Mouse (Mus musculus) E14TG2a.4 (cell line): Measurements from ENCODE around the gene Ccdc88b.
A peak's percentile ranks its signal among the peaks of the same experiment; 100 is the strongest.

Experiments
- H3K27me3 ChIP-seq: 2 replicates; pipeline ENCODE4 v1.6.1; 2014; ENCODE audit warnings: low read length, control low read depth; ENCODE audit not compliant: insufficient read depth
- H3K36me3 ChIP-seq: 2 replicates; pipeline ENCODE4 v1.6.1; 2014; ENCODE audit warnings: low read length, control low read depth; ENCODE audit not compliant: insufficient read depth
- H3K4me1 ChIP-seq: replicated peaks from 2 replicates; pipeline ENCODE4 v1.6.1; 2014; ENCODE audit warnings: low read depth, low read length, control low read depth
- H3K4me3 ChIP-seq: replicated peaks from 2 replicates; pipeline ENCODE4 v1.5.1; 2014; ENCODE audit warnings: mild to moderate bottlenecking, low read length
- H3K9me3 ChIP-seq: 2 replicates; pipeline ENCODE4 v1.6.1; 2014; ENCODE audit warnings: low read length, control low read depth
- CTCF ChIP-seq: conservative IDR thresholded peaks from 2 replicates; pipeline ENCODE4 v1.5.1; 2014; ENCODE audit warnings: low read length
- NANOG ChIP-seq: IDR thresholded peaks from 2 replicates; pipeline ENCODE4 v1.6.1; 2014; ENCODE audit warnings: borderline replicate concordance, low read length, mixed read lengths
- POU5F1 ChIP-seq: IDR thresholded peaks from 2 replicates; pipeline ENCODE4 v1.6.1; 2014; ENCODE audit warnings: low read length, borderline replicate concordance

Gene Ccdc88b

GRCm38 (mm10) chr19:6840475-6841291 lies 17.3 kb downstream of the Ccdc88b start, which contains the start of gene Rps6ka4:
Gene Rps6ka4, minus strand, starts transcription at chr19:6840636.
- H3K27me3 ChIP-seq = peaks cover 96% of the 10 kb centered on the region
- TF ChIP-seq POU5F1 = no peak
- no peak for TF ChIP-seq NANOG
- no peak for TF ChIP-seq CTCF
- no peaks in the 10 kb centered on the region for H3K9me3 ChIP-seq
- H3K4me1 ChIP-seq = peaks cover 28% of the 10 kb centered on the region
- peaks cover 32% of the 10 kb centered on the region for H3K36me3 ChIP-seq
- peak within 1 kb of the TSS; percentile 79 for H3K4me3 ChIP-seq

DNA sequence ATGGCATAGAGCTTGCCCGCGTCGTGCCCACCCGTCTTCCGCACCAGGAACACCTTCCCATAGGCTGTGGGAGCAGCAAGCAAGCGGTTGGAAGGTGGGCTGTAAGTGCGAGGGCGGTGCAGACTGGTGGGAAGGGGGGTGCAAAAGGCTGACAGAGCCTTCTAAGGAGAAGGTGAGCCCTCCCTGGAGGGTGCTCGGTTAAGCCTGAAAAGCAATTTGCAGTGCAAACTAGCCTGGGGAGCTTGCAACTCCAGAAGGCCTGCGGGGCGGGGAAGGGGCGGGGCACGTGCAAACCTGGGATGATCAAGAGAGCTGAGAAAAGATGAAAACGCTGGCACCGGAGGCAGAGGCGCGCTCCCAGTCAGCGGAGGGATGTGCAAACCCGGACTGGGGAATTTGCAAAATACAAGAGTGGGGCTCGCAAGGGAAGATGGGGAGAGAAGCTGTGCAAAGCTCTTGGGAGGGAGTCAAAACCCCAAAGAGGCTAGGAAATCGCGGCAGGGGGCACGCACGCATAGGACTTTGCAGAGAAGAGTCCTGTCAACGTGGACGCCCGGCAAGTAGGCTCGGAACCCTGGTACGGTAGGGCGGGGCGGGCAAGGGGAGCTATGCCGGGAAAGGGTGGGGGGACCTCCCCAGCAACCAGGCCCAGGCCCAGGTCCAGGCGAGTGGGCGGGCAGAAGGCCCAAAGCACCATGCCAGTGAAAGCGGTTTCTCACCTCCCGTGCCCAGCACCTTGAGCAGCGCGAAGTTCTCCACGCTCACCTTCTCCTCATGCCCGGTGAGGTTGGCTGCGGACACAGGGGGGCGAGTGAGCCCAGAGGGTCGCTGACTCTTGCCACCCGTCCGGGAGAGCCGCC lies 18.2 kb downstream of the Ccdc88b start:
- peaks cover 28% of the 10 kb centered on the region for H3K4me1 ChIP-seq

DNA sequence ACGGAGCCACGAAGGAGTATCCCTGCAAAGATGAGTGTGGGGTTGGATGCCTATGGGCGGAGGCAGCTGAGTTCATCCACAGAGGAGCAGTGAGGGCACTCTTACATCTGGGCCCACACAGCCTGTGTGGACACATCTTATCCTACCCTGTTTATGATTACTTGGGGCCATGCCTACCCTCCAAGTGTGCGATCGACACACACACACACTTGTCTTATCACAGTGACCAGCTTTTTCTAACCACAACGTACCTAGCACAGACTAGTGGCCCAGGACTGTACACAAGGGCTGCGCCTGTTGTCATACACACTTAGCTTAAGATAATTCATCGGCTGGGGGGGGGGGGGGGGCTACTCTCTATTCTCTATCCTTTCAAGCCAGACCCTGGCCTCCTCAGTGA lies 25.6 kb downstream of the Ccdc88b start:
- Histone ChIP-seq H3K27me3 (peaks cover 67% of the 10 kb centered on the region), H3K36me3 (peaks cover 41% of the 10 kb centered on the region), H3K9me3 (no peaks in the 10 kb centered on the region), H3K4me3 (no peak overlapping the region), H3K4me1 (peaks cover 42% of the 10 kb centered on the region)
- TF ChIP-seq NANOG (no peak), CTCF (no peak), POU5F1 (no peak)

More for the DNA sequence above, 18.2 kb downstream of the Ccdc88b start:
- no peaks in the 10 kb centered on the region for H3K9me3 ChIP-seq
- H3K27me3 ChIP-seq = peaks cover 89% of the 10 kb centered on the region
- H3K4me3 ChIP-seq = peak overlapping the region; percentile 79
- peaks cover 32% of the 10 kb centered on the region for H3K36me3 ChIP-seq
- TF ChIP-seq CTCF (no peak), POU5F1 (no peak), NANOG (no peak)

DNA sequence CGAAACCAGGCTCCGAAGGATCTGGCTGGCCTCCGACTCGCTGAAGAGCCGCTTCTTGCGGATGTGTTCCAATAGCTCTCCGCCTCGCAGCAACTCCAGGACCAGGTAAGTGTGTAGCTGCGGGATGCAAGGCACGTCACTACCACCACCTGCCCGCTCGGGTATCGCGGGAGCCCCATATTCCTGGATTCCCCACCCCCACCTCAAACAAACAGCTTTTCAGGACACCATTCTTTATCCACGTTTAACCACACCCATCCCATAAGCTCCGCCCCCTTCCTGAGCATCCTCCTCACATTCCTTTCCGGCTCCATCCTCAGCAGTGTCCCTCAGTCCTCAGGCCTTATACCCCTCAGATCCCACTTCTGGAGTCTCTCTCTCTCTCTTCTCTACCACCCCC lies 26.7 kb downstream of the Ccdc88b start:
- peaks cover 61% of the 10 kb centered on the region for H3K27me3 ChIP-seq
- H3K4me1 ChIP-seq = peaks cover 49% of the 10 kb centered on the region
- H3K4me3 ChIP-seq = peak overlapping the region; percentile 77
- no peaks in the 10 kb centered on the region for H3K9me3 ChIP-seq
- TF ChIP-seq CTCF (no peak), POU5F1 (no peak), NANOG (no peak)
- peaks cover 30% of the 10 kb centered on the region for H3K36me3 ChIP-seq

DNA sequence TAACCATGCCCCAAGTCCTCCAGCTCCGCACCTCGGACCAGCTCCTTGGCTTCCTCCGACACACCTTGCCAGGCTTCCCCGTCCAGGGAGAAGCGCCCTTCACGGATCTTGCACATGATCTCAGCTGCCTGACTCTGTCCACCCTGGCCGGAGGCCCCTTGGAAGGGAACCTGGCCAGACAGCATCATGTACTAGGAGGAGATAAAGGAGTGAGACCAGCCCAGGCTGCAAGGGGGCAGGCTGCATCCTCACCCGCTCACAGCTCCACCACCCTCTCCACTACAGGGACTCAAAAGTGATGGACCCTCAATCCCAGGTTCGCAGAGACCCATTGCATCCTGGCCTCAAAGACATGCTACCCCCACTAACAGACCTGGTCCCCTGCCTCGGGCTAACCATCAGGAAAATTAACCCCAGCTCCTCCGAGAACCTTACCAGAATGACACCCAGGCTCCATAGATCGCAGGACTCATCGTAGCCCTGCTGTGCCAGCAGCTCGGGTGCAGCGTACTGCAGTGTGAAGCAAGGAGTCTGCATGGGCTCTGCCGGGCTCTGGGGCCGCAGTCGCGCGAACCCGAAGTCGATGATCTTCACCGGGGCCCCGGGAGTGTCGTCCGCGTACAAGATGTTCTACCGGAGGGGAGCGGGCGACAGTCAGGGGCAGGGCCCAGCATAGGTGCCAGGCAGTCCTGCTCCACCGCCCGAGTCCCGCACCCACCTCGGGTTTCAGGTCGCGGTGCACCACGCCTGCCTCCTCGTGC lies 27.3 kb downstream of the Ccdc88b start:
- no peaks in the 10 kb centered on the region for H3K9me3 ChIP-seq
- H3K4me1 ChIP-seq = peaks cover 53% of the 10 kb centered on the region
- peaks cover 27% of the 10 kb centered on the region for H3K36me3 ChIP-seq
- H3K27me3 ChIP-seq = peaks cover 55% of the 10 kb centered on the region
- TF ChIP-seq CTCF = no peak
- TF ChIP-seq POU5F1 = no peak
- no peak for TF ChIP-seq NANOG
- H3K4me3 ChIP-seq = peak overlapping the region; percentile 77

- no peaks in the 10 kb centered on the region for H3K9me3 ChIP-seq
- TF ChIP-seq CTCF = no peak
- TF ChIP-seq NANOG = no peak
- no peak for TF ChIP-seq POU5F1
- peaks cover 59% of the 10 kb centered on the region for H3K4me1 ChIP-seq
These were observed 28.0 kb downstream of the Ccdc88b start for GRCm38 (mm10) chr19:6829870-6830555.

DNA sequence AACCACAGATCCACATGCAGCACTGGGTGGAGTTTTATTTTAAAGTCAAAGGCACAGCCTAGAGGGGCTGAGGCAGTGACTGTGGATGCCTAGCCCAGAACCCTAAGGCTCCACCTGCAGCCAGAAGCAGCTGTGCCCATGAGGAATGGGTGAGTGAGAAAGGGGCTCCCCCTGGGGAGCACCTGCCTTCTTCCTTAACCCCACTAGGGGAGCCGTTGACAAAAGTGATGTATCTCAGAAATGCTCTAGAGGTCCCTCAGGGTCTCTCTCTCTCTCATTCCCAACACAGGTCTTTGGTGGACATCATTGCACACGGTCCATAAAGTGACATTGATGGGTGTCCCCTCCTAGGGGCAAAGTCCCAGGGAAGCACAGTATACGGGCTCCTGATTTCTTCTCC lies 28.9 kb downstream of the Ccdc88b start:
- TF ChIP-seq CTCF (peak; percentile 36), POU5F1 (no peak), NANOG (no peak)
- Histone ChIP-seq H3K9me3 (no peaks in the 10 kb centered on the region), H3K27me3 (peaks cover 54% of the 10 kb centered on the region), H3K4me1 (peaks cover 67% of the 10 kb centered on the region), H3K4me3 (peak overlapping the region; percentile 77; the same call in 1 of the 2 replicates), H3K36me3 (peaks cover 24% of the 10 kb centered on the region)

More at GRCm38 (mm10) chr19:6829870-6830555, 28.0 kb downstream of the Ccdc88b start:
- Histone ChIP-seq H3K4me3 (peak overlapping the region; percentile 77), H3K36me3 (peaks cover 27% of the 10 kb centered on the region), H3K27me3 (peaks cover 54% of the 10 kb centered on the region)
